Mouse (Mus musculus): ENCODE measurements around the gene Gm9803.

- TF ChIP-seq CTCF (IDR thresholded peaks at IDR 0.05; ENCODE audit: extremely low read depth, insufficient read length, insufficient replicate concordance, low read depth, low read length) (no peak), POLR2A (IDR thresholded peaks at IDR 0.05; ENCODE audit: low read depth, low read length) (no peak)
These were observed 15.9 kb downstream of the Gm9803 start for GRCm38 (mm10) chr10:43539746-43540310.
